Mouse (Mus musculus): ENCODE results near the gene Gnl1.
"Not testable (repeated sequence)": the region's sequence is repeated elsewhere in the genome, so short reads cannot be mapped to it uniquely, and the experiment has no call there.

Gene Gnl1

DNA sequence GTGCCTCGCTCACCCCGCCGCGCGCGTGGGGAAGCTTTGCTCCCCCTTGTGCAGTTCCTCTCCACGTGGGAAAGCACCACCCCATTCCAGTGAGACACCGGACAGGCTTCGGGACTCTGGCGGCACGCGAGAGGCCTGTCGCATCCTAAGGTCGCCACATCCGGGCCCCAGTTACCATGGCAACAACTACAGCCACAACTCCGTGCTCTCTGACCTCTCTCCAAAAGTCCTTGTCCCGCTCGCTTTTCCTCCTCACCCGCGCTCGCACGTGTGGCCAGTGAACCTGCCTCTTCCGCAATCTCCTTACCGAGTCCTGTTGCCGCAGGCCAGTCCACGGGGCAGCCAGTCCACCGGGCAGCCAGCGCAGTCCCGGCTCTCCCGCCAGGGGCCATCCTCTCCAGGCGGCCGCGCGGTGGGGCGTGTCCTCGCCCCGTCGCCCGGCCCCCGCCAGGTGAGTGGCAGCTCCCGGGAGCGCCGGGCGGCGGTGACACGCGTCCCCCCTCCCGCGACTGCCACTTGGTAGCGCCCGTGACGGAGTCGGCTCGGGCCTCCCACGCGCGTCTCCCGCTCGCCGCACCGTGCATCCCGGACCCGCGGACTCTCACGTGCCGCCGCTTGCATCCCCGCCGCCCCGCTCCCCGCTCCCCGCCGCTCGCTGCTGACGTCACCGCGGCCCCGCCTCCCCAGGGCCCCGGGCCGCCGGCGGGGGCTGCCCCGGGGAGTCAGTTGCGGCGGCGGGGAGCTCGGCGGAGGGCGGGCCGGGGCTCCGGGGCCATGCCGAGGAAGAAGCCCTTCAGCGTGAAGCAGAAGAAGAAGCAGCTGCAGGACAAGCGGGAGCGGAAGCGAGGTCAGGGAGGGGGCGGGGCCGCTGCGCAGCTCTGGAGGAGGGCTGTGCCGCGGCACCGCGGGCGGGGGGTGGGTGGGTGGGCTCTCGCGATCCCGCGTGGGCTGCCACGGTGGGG is at the start of gene Gnl1, which contains the start of gene Prr3:
Gene Gnl1 (plus strand): TSS at position 451 of the 962 bp plus-strand sequence.
Gene Prr3 (minus strand): TSS at position 836 of the 962 bp plus-strand sequence.
- peak; percentile 90 for DNase-seq (ENCODE audit: low read depth, low spot score)

DNA sequence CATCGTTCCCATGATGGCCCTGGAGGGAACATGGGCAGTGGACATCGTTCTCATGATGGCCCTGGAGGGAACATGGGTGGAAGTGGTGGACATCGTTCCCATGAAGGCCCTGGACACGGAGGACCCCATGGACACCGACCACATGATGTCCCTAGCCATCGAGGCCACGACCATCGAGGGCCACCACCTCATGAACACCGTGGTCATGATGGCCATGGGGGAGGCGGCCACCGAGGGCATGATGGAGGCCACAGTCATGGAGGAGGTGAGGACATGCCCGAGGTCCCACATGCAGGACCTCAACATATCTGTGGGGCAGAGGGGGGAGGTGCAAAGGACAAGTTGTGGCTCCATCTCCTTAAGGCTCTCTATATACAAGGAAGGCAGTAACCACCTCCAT is 49.0 kb upstream of the Gnl1 start:
- no peak for DNase-seq (ENCODE audit: low read depth, low spot score)

DNA sequence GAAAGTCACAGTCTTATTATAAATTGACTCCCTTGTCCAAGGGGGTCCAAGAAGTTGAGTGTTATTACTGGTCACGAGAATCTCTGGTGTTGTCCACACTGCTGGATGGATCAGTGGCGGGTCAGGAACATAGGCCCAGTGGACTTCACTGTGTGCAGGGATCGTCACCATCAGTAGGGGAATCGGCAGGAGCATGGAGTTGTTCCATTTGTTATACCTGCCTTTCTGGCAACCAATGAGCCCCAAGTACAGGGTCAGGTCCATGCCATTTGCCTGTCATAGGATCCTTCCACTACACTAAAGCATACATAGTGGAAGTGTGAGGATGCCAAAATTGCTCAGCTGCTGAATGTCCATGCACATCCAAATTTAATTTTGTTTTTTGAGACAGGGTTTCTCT is 47.0 kb upstream of the Gnl1 start:
- no peak for DNase-seq (ENCODE audit: low read depth, low spot score)

DNA sequence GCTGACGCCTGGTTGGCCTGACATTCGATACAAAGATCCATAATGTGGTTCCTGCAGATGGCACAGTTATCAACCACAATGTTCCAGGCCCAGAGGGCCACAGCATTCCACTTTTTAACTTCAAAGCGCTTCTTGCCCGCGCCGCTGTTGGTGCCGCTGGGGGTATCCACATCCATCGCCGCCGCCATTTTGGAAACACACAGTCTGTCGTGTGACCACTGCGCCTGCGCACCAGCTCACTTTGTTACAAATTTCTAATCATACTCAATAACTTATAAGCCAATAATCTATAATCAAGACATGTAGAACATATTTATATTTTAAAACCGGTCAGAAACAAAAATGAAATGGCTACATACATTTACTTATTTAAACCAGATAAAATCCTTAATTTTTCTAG is 43.9 kb upstream of the Gnl1 start:
- not testable (repeated sequence) for DNase-seq (ENCODE audit: low read depth, low spot score)

DNA sequence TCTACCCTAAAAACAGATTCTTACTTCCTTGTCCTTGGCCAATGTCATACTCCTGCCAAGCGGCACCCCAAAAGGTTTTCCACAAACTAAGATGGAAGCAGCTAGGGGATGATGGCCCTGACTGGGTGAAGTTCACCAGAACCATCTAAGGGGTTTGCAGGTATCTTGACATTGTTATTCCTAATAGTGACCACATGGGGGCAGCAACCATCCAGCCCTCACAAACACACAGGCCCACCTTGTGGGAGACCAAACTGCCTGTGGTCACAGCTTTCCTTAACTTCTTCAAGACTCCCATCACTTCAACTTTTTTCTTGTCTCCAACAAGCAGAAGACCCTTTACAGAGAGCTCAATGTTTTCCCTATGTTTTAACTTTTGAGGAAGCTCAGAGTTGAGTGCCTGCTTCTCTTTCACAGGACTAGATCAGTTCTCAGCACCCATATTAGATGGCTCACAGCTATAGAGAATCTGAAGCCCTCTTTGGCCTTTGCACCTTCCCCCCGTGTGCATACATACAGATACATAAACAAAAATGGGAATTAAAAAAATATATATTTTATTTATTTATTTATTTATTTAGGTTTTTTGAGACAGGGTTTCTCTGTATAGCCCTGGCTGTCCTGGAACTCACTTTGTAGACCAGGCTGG is 41.8 kb upstream of the Gnl1 start:
- DNase-seq (ENCODE audit: low read depth, low spot score) = peak; percentile 74

DNA sequence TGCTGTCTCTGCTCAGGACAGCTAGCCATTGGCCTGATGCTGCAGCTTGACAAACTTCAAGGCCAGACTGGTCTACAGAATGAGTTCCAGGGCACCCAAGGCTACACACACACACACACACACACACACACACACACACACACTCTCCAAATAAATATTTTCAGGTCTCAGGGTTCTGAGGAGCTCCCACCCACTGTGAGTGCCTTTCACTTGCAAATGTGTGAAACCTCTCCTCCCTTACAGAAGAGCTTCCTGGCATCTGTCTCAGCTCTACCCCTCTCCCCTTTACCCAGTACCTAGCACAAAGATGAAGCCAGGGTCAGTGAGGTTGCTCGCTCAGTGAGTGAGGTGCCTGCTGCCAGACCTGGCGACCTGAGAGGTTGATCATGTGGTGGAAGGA is 40.5 kb upstream of the Gnl1 start:
- DNase-seq (ENCODE audit: low read depth, low spot score) = no peak

DNA sequence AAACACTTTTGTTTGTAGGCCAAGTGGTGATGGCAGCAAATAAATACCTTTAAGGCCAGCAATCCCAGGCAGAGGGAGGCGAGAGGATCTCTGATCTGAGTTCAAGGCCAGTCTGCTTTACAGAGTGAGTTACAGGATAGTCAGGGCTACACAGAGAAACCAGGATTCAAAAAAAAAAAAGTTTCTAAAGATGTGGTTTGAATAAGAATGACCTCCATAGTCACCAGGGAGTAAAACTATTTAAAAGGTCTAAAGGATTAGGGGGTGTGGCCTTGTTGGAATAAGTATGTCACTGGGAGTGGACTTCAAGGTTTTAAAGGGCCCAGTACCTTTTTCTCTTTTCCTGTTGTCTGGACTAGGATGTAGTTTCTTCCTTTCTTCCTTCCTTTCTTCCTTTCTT is 39.7 kb upstream of the Gnl1 start:
- no peak for DNase-seq (ENCODE audit: low read depth, low spot score)

DNA sequence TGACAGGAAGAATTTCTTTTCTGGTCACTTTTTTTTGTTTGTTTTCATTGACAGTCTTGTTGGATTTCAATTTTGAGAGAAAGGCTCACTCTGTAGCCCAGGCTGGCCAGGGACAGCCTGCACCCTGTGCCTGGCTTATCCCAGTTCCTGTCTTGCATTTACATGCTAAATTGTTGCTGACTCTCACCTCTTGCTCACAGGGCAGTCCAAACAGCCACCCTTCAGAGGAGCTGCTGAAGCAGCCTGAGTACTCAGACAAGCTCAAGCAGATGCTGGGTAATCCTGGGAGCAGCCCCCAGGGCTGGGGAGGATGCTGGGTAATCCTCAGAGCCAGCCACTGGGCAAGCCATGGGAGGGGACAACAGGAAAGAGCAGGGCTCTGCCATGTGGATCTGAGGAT is 28.7 kb upstream of the Gnl1 start:
- DNase-seq (ENCODE audit: low read depth, low spot score) = not testable (repeated sequence)

DNA sequence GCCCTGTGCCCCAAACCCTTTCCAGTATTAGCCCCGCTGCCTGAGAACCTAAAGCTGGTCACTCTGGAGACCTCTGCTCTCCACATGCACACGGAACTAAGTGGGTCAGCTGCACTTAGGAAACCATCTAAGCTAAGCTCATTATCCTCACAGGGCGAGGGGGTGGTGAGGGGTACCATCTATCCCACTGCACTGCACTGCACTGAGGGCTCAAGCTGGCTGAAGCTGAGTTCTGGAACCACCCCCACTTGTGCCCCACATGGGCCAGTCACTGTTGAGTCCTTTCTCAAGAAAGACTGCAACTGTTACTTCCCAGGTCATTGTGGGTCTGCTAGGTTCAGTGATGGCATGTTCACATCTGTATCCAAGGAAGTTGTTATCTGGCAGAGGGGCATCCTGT is 27.1 kb upstream of the Gnl1 start:
- not testable (repeated sequence) for DNase-seq (ENCODE audit: low read depth, low spot score)

DNA sequence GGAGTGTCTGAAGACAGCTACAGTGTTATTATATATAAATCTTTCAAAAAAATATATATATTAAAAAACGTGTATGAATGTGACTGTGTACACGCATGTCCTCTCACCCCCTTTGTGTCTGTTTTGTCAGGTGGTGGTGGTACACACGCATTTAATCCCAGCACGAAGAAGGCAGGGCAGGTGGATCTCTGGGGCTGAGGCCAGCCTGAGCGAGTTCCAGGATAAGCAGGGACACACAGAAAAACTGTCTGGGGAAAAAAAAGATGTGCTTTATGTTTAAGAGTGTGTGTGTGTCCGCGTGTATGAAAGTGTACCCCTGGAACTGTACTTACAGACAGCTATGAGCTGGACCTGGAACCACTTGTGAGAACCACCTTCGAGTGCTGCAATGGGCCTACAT is 25.0 kb upstream of the Gnl1 start:
- no peak for DNase-seq (ENCODE audit: low read depth, low spot score)

DNA sequence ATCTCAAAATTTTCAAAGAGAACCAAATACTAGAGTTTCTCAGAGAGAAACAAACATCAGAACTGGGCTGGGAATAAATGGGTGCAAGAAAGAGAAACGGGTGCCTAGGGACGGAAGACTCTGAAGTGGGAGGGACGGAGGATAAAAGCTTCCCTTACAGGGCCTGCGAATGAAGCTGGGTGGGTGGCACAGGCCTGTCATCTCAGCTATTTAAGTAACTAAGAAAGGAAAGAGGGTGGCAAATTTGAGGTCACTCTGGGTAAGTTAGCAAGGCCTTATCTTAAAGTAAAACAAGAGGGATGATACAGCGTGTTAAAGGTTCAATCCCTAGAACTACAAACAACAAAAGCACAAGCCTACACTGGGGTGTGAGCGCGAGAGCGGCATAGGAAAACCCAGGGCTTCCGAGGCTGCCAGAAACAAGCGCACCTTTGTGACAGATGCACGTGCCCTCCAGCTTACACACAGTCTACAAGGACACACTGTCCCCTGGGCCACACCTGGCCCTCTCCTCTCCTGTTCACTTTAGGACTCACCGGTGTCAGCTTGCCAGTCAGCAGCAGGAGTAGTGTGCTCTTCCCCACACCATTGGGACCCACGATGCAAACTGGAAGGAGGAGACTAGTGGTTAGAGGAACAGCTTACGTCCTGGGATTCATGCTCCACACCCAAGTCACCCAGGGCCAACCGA is 21.0 kb upstream of the Gnl1 start:
- DNase-seq (ENCODE audit: low read depth, low spot score) = no peak

DNA sequence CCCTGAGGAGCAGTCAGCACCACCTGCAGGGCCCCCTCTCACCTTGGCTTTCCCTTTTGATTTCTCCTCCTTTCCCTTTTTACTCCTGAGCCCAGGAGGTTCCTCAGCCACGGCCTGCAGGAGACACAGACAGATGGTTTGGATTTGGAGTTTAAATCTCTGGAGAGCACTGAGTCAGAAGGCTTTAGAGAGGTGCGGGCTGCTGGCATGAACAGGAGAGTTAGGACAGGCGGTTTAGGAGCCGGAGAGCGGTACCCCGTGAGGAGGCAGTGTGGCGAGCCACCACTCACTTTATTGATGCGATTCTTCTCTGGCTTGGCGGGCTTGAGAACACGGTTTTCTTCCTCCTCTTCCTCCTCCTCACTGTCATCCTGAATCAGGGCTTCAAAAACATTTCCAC is 16.4 kb upstream of the Gnl1 start:
- no peak for DNase-seq (ENCODE audit: low read depth, low spot score)

DNA sequence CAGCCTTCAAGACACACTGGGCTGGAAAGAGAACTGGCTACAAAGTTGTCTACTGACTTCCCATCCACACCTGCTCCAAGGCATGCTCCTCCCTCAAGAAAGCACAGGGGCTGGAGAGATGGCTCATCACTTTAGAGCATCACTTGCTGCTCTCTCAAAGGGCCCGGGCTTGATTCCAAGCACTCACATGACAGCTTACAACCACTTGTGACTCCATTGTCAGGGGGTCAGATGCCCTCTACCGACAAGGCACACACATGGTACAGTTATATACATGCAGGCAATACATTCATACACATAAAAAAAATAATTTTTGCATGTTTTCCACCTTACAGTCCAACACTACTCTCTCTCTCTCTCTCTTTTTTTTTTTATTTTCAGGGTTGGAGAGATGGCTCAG is 12.0 kb upstream of the Gnl1 start:
- DNase-seq (ENCODE audit: low read depth, low spot score) = no peak

DNA sequence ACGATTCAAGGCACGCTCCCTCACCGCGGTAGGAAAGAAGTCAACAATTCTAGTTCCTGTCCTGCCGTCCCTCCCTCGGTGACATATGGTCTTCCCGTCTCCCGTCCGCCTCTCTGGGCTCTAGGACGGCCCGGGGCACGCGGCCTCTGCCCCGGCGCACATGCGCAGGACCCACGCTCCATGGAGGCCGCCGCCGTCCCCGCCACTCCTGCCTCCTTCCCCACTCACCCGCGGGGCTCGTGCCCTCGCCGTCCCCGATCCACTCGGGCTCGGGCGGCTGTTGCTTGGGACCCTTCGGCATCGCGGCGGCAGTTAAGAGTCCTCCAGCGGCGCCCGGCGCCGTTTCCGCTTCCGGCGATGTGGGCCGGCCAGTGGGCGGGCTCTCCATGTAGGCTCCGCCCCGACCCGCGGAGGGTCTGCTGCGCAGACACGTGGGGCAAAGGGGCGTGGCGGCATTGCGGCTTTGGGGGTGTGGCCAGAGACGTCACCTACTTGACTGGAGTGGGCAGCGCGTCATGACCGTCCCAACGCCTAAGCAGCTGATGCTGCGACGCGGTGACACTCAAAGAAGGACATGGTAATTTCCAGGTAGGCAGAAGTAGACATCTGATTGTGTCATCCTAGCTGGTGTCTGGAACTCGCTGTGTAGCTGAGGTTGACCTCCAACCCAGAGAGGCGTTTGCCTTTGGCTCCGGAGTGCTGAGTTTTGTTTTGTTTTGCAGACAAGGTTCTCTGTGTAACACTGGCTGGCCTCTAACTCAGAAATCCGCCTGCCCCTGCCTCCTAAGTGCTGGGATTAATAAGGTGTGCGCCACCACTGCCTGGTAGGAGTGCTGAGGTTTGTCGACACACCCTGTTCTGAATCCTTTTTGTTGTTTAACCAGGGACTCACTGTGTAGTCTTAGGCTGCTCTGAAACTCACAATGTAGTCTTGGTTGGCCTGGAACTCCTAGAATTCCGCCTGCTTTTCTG is 9.9 kb upstream of the Gnl1 start, which contains the start of gene Abcf1:
Gene Abcf1 (minus strand): TSS at position 344 of the 972 bp plus-strand sequence.
- peak; percentile 96 for DNase-seq (ENCODE audit: low read depth, low spot score)

DNA sequence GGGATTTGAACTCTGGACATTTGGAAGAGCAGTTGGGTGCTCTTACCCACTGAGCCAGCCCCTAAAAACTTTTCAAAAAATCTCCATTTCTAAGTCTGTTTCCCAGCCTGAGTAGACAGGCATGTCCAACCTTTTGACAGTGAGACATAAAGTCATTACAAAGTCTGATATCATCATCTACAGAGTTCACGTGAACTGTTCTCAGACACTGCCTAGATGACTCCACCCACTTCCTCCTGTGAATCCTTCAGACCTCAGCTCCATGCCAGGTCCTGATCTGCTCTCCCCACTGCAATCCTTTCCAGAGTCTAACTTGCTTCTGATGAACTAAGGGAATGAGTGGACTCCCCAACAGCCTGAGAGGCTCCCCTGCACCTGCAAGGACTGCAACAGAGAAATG is 7.5 kb upstream of the Gnl1 start:
- no peak for DNase-seq (ENCODE audit: low read depth, low spot score)

DNA sequence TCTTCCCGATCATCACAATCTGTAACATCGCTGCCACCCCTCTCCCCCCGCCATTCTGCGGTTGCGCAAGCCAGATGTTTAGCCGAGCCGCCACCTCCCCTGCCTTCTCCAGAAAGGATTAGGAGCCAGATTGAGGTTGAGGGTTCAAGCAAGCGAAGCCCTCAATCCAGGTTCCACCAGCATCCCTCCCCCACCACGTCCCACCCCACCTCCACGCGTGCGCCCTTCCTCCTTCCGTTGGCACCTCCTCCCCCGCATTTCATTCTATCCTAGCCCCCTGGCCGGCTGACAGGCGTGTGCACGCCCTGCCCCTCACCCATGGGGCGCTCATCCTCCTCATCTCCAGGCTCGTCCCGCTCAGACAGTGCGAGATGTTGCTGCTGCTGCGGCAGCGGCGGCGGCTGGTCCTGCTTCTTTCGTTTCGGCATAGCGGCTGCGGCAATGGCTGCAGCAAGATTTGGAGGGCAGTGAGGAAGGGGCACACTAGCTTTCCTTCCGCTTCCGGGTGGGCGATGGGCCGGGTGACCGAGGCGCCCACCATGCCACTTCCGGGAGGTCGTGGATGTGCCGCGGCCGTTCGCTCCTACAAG is 745 bp upstream of the Gnl1 start:
- DNase-seq (ENCODE audit: low read depth, low spot score) = peak; percentile 84

DNA sequence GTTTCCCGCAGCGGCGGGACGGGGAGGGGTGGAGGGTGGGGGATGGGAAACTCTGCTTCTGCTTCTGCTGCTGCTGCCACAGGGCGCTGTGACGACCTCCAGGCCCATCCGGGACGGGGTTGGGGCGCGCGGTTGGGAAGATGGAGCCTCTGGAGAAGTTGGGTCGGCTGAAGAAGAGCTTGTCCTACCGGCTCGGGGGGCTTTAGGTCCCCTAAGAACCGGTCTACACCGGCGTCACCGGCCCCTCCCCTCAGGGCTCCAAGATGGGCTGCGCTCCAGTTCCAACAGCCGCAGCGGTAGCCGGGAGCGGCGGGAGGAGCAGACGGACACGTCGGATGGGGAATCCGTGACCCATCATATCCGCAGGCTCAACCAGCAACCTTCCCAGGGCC is 708 bp downstream of the Gnl1 start:
- DNase-seq (ENCODE audit: low read depth, low spot score) = peak; percentile 10

DNA sequence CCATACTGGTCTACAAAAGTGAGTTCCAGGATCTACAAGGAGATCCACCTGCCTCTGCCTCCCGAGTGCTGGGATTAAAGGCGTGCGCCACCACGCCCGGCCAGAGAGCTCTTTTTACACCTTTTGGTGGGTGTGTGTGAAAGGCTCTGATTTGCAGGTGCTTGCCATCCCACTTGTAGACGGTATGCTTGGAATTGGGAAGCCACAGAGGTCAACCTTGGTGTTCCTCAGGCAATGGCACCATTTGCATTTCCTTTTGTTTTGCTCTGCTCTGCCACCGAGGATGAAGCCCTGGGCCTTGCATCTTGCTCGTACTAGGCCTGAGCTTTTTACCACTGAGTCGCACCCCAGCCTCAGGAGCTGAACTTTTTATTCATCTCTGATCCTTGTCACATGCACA is 2.1 kb downstream of the Gnl1 start:
- DNase-seq (ENCODE audit: low read depth, low spot score) = no peak

DNA sequence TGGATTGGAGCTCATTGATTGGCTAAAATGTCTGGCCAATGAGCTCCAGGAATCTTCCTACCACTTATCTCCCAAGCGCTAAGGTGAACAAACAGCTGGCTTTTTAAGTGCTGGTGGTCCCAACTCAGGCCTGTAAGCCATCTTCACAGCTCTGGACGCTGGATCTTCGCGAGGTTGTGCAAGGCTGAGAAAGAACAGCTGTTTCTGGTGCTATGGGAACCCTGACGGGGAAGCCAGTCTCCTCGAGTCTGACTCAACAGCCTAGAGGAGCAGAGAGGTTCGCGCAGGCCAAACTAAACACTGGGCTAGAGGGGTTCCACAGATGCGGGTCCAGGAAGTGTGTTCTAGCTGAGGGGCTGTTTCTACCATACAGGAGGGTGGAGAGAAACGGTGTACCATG is 12.1 kb downstream of the Gnl1 start:
- DNase-seq (ENCODE audit: low read depth, low spot score) = no peak

DNA sequence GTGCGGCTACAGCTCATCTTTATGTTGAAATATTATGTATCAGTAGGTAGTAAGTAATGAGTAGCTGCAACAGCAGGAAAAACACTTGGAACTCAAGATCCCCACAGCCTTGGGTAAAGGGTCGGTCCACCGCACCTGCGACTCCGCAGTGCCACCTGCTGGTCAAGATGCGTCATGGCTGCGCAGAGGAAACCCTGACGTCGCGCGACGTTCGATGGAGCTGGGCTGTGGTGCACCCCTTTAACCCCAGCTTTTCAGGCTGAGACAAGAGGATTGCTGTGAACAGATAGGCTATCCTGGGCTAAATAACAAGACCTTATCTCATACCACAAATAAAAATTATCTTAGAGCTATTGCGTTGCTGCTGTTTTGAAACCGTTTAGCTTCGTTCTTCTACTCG is 14.0 kb downstream of the Gnl1 start:
- DNase-seq (ENCODE audit: low read depth, low spot score) = peak; percentile 87

Data from forelimb bud, embryonic 11.5 days (tissue).